Mouse (Mus musculus): ENCODE results near the gene Rbx1.
A peak's percentile ranks its signal among the peaks of the same experiment; 100 is the strongest.

The Rbx1 gene

GRCm38 (mm10) chr15:81483691-81484090, 17.6 kb downstream of the Rbx1 start:
- no peak for DNase-seq (ENCODE audit: low spot score)

GRCm38 (mm10) chr15:81485483-81485882, 19.4 kb downstream of the Rbx1 start:
- DNase-seq (ENCODE audit: low spot score): no peak

GRCm38 (mm10) chr15:81503466-81503865, 37.4 kb downstream of the Rbx1 start:
- DNase-seq (ENCODE audit: low spot score): no peak

GRCm38 (mm10) chr15:81503995-81504394, 37.9 kb downstream of the Rbx1 start:
- DNase-seq (ENCODE audit: low spot score): no peak

- peak; percentile 22 for DNase-seq (ENCODE audit: low spot score)
Observed at GRCm38 (mm10) chr15:81507201-81507600, 41.1 kb downstream of the Rbx1 start.

GRCm38 (mm10) chr15:81510621-81511020, 44.5 kb downstream of the Rbx1 start:
- DNase-seq (ENCODE audit: low spot score): no peak

- DNase-seq (ENCODE audit: low spot score): no peak
Observed at GRCm38 (mm10) chr15:81511601-81512261, 45.6 kb downstream of the Rbx1 start.

- peak; percentile 87 for DNase-seq (ENCODE audit: low spot score)
Observed at GRCm38 (mm10) chr15:81514111-81514971, 48.2 kb downstream of the Rbx1 start.

- no peak for DNase-seq (ENCODE audit: low spot score)
Observed at GRCm38 (mm10) chr15:81515221-81515620, 49.1 kb downstream of the Rbx1 start.

GRCm38 (mm10) chr15:81518031-81518430, 51.9 kb downstream of the Rbx1 start:
- no peak for DNase-seq (ENCODE audit: low spot score)

GRCm38 (mm10) chr15:81518761-81519160, 52.7 kb downstream of the Rbx1 start:
- DNase-seq (ENCODE audit: low spot score): no peak

- peak; percentile 66 for DNase-seq (ENCODE audit: low spot score)
Observed at GRCm38 (mm10) chr15:81522036-81522751, 56.1 kb downstream of the Rbx1 start.

- DNase-seq (ENCODE audit: low spot score): no peak
Observed at GRCm38 (mm10) chr15:81522761-81523168, 56.7 kb downstream of the Rbx1 start.

- peak; percentile 89 for DNase-seq (ENCODE audit: low spot score)
Observed at GRCm38 (mm10) chr15:81523169-81523871, 57.2 kb downstream of the Rbx1 start.

- peak; percentile 57 for DNase-seq (ENCODE audit: low spot score)
Observed at GRCm38 (mm10) chr15:81523901-81524300, 57.8 kb downstream of the Rbx1 start.

Measured in embryo, embryonic 10 days (tissue).